Mouse (Mus musculus) lung, postnatal 0 days (tissue): ENCODE measurements around the gene Ss18l2.
A peak's percentile ranks its signal among the peaks of the same experiment; 100 is the strongest.

ENCODE experiments used
- CTCF ChIP-seq: IDR thresholded peaks from 2 replicates; pipeline ENCODE4 v1.5.1; 2016; ENCODE audit warnings: antibody characterized with exemption, mild to moderate bottlenecking
- EP300 ChIP-seq: IDR thresholded peaks from 2 replicates; pipeline ENCODE4 v1.6.1; 2016; ENCODE audit warnings: antibody characterized with exemption, mild to moderate bottlenecking, control low read depth

DNA sequence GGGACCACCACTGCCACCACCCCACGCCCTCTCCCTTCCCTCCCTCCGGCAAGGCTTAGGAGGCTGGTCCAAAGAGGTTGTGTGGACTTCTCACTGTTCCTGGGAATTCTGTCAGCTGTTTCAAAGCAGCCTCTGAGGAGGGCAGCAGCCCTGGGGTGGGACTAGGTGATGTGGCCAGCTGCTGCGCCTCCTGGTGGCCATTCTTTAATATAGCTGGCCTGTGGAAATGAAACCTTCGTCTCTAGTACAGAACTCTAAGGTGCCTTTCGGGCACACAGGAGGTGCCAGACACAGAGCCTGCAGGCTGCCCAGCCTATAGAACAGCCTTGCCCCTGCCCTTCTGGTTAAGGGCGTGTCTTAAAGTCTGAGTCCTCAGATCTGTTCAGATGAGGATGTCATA is 30.6 kb upstream of the Ss18l2 start:
- TF ChIP-seq EP300 = no peak
- TF ChIP-seq CTCF = peak; percentile 91
